Mouse (Mus musculus) frontal cortex, adult 2 months (tissue): ENCODE data around the gene Tmem101. TPM values are rescaled to one million over a fixed set of nuclear protein-coding genes. Genes with fewer than 3 reads are reported as not detected.

ENCODE experiments used
- DNase-seq, 2 experiments: peaks; one replicate each; pipeline ENCODE4 v3.0.0; 2022; ENCODE audit warnings: low spot score in 1 of 2; ENCODE audit errors: extremely low spot score in 1 of 2
- polyA plus RNA-seq: library from polyadenylated mRNA; depleted of rRNA; stranded (reverse); fragments of >200 nt; gene quantifications from 2 replicates; pipeline ENCODE4 v1.2.3, GENCODE M21; 2012; rRNA removed

Gene Tmem101
- 28.1 TPM in 2 replicates for polyA plus RNA-seq

- peak; percentile 75 to 94 for DNase-seq
Observed at GRCm38 (mm10) chr11:102156039-102156785, at the start of gene Tmem101. Gene Tmem101, minus strand, starts transcription at chr11:102156404.

- peak; percentile 63 to 80 for DNase-seq
Observed at GRCm38 (mm10) chr11:102201408-102201821, 45.2 kb upstream of the Tmem101 start.

DNA sequence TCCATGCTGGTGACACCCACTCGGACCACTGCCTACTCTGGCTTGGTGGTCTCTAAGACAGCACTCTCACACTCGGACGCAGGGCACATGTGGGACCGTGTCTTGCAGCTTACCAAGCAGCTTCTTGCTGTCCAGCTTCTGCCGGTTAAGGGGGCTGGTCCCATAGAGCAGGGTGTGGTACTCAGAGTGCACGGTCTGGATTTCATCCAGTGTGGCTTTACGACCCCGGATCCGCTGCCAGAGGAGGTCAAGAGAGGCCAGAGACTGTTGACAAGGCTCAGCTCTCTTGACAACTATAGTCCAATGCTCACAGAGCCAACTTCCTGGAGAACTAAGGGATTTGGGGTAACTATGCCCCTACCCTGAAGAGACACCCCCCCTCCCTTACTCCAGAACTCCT lies 43.7 kb upstream of the Tmem101 start:
- no peak for DNase-seq

- no peak for DNase-seq
Observed at GRCm38 (mm10) chr11:102198245-102198644, 42.0 kb upstream of the Tmem101 start.

DNA sequence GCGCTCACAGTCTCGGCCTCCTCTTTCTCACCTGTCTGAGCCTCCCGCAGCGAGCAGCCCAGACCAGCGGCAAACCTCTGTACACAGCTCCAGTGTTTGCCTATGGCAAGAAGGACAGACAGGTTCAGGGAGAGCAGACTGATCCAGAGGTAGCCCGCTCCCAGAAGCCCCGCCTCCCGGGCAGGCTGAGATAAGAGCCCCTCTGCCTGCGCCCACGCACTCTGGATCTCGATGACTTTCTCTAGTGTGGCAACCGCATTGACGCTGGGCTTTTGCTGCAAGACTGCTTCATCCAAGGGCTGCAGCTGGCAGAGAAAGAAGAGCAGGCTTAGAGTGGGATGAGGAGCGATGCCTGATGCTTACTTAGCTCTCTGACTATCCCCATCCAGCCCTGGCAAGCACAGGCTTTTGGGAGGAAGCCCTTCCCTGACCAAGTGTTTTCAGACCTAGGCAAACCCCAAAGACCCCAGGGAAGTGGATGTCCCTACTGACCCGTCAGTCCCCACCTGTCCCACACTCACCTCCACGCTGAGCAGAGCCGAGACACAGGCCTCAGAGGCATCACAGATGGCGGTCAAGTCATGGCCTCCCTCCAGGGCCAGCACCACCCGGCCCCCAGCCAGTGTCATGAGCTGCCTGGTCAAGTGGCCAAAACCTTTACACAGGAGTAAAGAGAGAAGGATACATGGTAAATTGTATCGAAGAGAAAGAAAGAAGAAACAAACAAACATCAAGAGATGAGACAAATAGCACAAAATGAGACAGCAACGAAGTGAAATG lies 40.0 kb upstream of the Tmem101 start:
- DNase-seq: no peak

- no peak for DNase-seq
Observed at GRCm38 (mm10) chr11:102193657-102194440, 37.6 kb upstream of the Tmem101 start.

- no peak for DNase-seq
Observed at GRCm38 (mm10) chr11:102190848-102191247, 34.6 kb upstream of the Tmem101 start.

DNA sequence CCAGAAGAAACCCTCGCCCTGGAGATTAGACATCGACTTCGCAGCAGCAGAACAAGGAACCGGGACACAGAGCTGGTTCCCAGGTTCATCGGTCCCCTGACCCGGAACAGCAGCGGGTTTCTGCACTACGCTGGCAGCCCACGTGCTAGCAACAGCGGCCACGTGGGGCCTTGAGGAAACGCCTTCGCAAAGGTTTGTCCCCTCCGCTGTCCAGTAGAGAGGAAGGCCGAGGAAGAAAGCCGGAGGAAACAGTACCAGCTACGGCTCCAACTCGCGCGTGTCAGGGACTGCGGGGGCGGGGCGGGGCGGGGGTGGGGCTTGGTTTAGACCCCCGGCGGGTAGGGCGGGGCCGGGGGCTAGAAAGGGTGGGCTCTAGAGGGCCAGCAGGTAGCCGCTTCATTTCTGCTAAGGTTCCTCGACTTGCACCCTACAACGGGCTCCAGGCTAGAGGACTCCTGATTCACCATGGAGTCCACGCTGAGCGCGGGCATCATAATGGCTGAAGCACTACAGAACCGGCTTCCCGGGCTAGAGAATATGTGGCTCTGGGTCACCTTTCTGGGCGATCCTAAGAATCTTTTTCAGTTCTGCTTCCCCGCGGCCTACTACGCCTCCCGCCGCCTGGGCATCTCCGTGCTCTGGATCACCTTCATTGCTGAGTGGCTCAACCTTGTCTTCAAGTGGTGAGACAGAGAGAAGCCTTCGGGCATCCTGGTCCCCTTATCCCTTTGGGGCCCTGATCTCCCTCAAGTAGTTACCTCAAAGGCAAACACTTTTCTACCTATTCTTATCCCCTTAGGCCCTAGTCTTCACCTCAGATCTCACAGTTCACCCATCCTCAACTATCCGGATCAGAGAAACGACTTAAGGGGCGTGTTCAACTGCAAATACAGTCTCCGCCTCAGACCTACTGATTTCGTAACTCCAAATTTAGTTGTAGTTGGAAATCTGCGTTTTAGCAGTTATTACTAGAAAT lies 33.5 kb upstream of the Tmem101 start, which contains the start of gene G6pc3:
TSS of gene G6pc3 (plus strand) at position 160 of the 976 bp plus-strand sequence.
- peak; percentile 89 to 93 for DNase-seq

DNA sequence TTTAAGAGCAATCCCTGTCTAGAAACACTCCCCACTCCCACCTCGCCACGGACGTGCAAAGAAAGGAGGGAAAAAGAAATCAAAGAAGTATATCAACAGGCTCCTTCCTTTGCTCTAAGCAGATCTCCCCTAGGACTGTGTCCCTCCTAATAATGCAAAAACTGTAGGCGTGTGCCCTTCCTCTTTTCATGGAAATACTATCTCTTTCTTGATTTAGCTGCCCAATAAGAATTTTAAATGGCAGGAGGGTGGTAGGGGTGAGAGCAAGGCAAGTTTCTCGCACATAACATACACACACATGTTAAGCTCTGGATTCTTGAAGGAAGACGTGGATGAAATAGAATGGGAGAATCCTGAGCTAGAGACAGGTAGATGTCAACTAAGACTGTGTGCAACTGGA lies 32.8 kb upstream of the Tmem101 start:
- no peak for DNase-seq

GRCm38 (mm10) chr11:102186235-102186634 lies 30.0 kb upstream of the Tmem101 start:
- no peak for DNase-seq

GRCm38 (mm10) chr11:102185677-102186076 lies 29.5 kb upstream of the Tmem101 start:
- DNase-seq: no peak

- peak; percentile 73 to 93 for DNase-seq
Observed at GRCm38 (mm10) chr11:102184646-102185495, 28.7 kb upstream of the Tmem101 start, which contains the start of gene Lsm12. Gene Lsm12, minus strand, starts transcription at chr11:102185296.

GRCm38 (mm10) chr11:102184253-102184645 lies 28.0 kb upstream of the Tmem101 start:
- DNase-seq: no peak

DNA sequence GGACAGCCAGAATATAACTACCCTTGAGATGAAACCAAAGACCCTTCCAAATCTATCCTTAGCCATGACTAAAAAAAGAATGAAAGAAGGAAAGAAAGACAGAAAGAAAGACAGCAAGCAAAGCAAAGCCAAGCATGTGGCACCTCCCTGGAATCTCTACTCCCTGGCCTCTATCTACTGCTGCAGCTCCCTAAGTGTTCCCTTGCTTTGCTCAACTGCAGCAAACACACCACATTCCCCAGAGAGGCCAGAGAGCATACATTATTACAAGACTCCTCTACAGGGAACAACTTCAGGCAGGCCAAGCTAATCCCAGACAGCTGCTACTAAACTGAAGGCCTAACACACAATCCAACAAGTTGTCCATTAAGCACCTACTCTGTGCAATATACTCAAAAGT lies 23.6 kb upstream of the Tmem101 start:
- no peak for DNase-seq

DNA sequence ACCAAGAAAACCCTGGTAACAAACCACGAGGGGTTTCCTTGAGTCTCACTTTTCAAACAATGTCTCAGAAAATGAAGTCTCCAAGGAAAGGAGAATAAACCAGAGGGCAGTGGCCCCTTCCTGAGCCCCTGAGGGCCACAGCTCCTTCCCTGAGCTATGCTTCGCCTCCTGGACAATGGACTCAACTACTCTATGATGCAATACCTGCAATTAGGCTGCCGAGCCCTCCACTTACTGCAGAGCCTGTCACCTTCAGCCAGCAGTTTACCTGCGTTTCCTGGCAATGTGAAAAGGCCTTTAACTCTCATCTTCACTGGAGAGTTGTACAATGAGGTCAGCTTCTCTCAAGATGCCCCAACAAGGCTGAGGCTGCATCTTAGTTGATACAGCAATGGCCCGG lies 12.5 kb upstream of the Tmem101 start:
- DNase-seq: no peak

GRCm38 (mm10) chr11:102167539-102167938 lies 11.3 kb upstream of the Tmem101 start:
- no peak for DNase-seq

DNA sequence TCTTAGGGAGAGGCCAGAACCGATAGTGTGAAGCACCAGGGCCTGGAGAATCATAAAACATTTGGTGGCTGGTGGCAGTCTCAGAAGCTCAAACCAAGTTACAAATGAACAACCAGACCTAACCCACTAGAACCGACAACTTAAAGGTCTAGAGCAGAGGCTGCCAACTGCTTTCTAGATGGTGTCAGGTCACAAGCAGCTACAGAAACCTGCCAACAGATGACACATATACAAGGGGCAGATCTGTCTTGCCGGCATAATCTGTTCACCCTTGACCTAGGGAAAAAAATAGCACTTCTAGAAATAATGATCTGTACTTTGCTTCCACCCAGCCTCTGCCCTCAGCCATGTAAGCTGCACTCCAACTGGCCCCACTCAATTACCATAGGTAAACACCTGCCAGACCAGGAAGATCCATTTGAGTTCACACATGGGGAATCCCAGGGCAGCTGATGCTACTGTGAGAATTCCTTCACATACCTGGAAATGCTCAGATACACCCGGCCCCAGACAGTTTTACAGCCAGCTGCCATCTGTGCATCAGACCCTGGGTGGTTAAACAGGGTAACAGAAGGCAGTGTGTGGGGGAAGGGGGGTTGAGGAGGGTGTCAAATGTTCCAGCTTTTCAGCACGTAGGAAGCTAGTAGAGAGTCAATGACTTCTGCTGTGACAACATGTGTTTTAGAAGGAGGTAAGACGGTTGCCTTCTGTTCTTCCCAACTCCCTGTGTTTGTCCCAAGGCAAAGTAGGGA lies 9.9 kb upstream of the Tmem101 start:
- peak; percentile 59 to 62 for DNase-seq

- no peak for DNase-seq
Observed at GRCm38 (mm10) chr11:102159781-102160180, 3.6 kb upstream of the Tmem101 start.
